Mouse (Mus musculus) forebrain, embryonic 15.5 days (tissue): ENCODE measurements around the gene Sort1. TPM values are rescaled to one million over a fixed set of nuclear protein-coding genes. Genes with fewer than 3 reads are reported as not detected.

Source experiments
- ATAC-seq: fragments of 200-750 bp; cut with Nextera tagmentation; replicated peaks from 2 replicates; pipeline ENCODE4 v1.8.0; 2017; ENCODE audit warnings: mild to moderate bottlenecking, moderate TSS enrichment, moderate library complexity
- H3K27ac ChIP-seq: fragments of 300-500 bp; sonication (generic); replicated peaks from 2 replicates; pipeline ENCODE4 v1.5.1; 2015; ENCODE audit warnings: mild to moderate bottlenecking, inconsistent platforms
- H3K27me3 ChIP-seq: fragments of 300-500 bp; sonication (generic); 2 replicates; pipeline ENCODE4 v1.6.1; 2015; ENCODE audit warnings: inconsistent platforms
- H3K36me3 ChIP-seq: fragments of 300-500 bp; sonication (generic); 2 replicates; pipeline ENCODE4 v1.6.1; 2015; ENCODE audit warnings: mild to moderate bottlenecking, inconsistent platforms
- H3K4me1 ChIP-seq: fragments of 300-500 bp; sonication (generic); 2 replicates; pipeline ENCODE4 v1.6.1; 2015; ENCODE audit warnings: inconsistent platforms
- H3K4me2 ChIP-seq: fragments of 300-500 bp; sonication (generic); replicated peaks from 2 replicates; pipeline ENCODE4 v1.6.1; 2015; ENCODE audit warnings: mild to moderate bottlenecking, inconsistent platforms
- H3K4me3 ChIP-seq: fragments of 300-500 bp; sonication (generic); 2 replicates; pipeline ENCODE4 v1.5.1; 2015; ENCODE audit warnings: mild to moderate bottlenecking, inconsistent platforms
- H3K9ac ChIP-seq: fragments of 300-500 bp; sonication (generic); replicated peaks from 2 replicates; pipeline ENCODE4 v1.6.1; 2015; ENCODE audit warnings: mild to moderate bottlenecking, inconsistent platforms
- H3K9me3 ChIP-seq: fragments of 300-500 bp; sonication (generic); 2 replicates; pipeline ENCODE4 v1.6.1; 2016; ENCODE audit warnings: inconsistent platforms
- WGBS: fragments of 180-500 bp; shearing (Covaris S2); methylation state at CpG from one replicate; pipeline ENCODE4 v1.1.7; 2015; ENCODE audit warnings: mixed read lengths; 5-methylcytosine and 5-hydroxymethylcytosine counted together
- polyA plus RNA-seq: library from polyadenylated mRNA; unstranded; fragments of >200 nt; fragmentation: Nextera tagmentation; extraction: Ambion mirVana; gene quantifications from 2 replicates; pipeline ENCODE4 v1.2.1, GENCODE M21; 2015

Gene Sort1
- polyA plus RNA-seq, 1 experiment from 2014 or later, result 25.7 TPM

DNA sequence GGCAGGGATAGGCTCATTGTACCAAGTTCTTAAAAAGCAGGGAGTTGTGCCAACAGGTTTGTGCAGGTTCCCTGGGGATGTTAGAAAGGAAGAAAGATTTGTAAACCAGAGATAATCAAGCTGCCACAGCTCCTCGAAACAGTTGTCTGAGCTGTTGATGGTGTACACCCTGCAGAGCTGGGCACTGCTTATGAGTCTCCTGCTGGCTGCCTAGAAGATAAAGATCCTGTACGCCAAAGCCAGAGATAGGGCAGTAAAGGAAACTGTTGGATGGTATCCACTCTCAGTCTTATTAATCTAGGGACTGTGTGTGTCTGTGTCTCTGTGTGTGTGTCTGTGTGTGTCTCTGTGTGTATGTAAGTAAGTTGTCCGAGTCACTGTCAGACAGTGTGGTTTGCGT lies 37.8 kb downstream of the Sort1 start:
- 73% methylated on average over 4 of the region's 4 CpGs for WGBS
- ATAC-seq, result no peak
- Histone ChIP-seq H3K9ac (no peak overlapping the region), H3K4me3 (no peak overlapping the region), H3K27me3 (no peaks in the 10 kb centered on the region), H3K9me3 (no peaks in the 10 kb centered on the region), H3K27ac (no peak overlapping the region), H3K36me3 (peaks cover 14% of the 10 kb centered on the region; the same call in 1 of the 2 replicates), H3K4me2 (no peak overlapping the region), H3K4me1 (peaks cover 32% of the 10 kb centered on the region)

DNA sequence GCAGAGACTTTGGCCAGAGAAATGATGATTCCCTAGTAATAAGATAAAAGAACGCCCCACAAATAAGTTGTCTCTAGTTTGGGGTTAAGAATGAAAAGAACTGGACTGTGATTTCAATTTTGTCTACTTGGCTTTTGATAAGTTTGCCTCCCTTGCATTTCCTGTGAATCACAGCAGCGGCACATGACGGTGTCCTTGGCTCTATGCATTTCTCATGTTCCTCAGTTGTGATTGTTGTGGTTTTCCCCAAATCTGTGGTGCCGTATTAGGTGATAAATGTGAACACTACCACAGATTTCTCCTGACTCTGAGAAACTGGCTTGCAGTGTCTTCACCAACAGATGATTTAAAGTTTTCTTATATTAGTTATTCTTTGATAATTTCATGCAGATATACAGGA lies 38.3 kb downstream of the Sort1 start:
- no peak overlapping the region for H3K27ac ChIP-seq
- no peak for ATAC-seq
- peaks cover 15% of the 10 kb centered on the region; the same call in 1 of the 2 replicates for H3K36me3 ChIP-seq
- H3K4me2 ChIP-seq, result no peak overlapping the region
- H3K27me3 ChIP-seq, result no peaks in the 10 kb centered on the region
- WGBS, result 80% methylated on average over 4 of the region's 4 CpGs
- H3K4me1 ChIP-seq, result peaks cover 37% of the 10 kb centered on the region
- no peak overlapping the region for H3K9ac ChIP-seq
- no peak overlapping the region for H3K4me3 ChIP-seq
- H3K9me3 ChIP-seq, result no peaks in the 10 kb centered on the region

DNA sequence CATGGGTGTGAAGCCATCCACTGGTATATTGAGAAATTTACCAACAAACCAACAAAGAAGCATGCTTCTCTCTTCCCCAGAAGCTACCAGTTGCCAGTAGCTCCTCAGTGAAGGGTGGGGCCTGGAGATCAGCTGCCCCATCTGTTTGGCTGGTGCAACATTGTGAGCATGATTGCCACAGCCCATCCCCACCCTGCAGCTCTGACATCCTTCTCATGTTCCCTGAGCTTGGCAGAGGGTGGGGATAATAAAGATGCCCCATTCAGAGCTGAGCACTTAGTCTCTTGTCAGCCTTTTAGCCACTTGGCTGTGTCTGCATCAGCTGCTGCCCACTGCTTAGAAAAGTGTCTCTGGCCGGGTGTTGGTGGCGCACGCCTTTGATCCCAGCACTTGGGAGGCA lies 39.1 kb downstream of the Sort1 start:
- ATAC-seq, result no peak

GRCm38 (mm10) chr3:108324837-108325236 lies 41.0 kb downstream of the Sort1 start:
- ATAC-seq, result no peak
- Histone ChIP-seq H3K4me2 (no peak overlapping the region), H3K4me1 (peaks cover 44% of the 10 kb centered on the region), H3K36me3 (peaks cover 23% of the 10 kb centered on the region; the same call in 1 of the 2 replicates), H3K27ac (peak overlapping the region; percentile 70), H3K9ac (no peak overlapping the region), H3K27me3 (no peaks in the 10 kb centered on the region), H3K9me3 (no peaks in the 10 kb centered on the region), H3K4me3 (no peak overlapping the region)
- 74% methylated on average over 4 of the region's 4 CpGs for WGBS

More for the DNA sequence above, 39.1 kb downstream of the Sort1 start:
- WGBS, result 87% methylated on average over 3 of the region's 3 CpGs
- no peaks in the 10 kb centered on the region for H3K27me3 ChIP-seq
- H3K4me2 ChIP-seq, result no peak overlapping the region
- H3K27ac ChIP-seq, result no peak overlapping the region
- no peak overlapping the region for H3K4me3 ChIP-seq
- H3K4me1 ChIP-seq, result peaks cover 45% of the 10 kb centered on the region
- no peaks in the 10 kb centered on the region for H3K9me3 ChIP-seq
- H3K36me3 ChIP-seq, result peaks cover 15% of the 10 kb centered on the region; the same call in 1 of the 2 replicates
- no peak overlapping the region for H3K9ac ChIP-seq

DNA sequence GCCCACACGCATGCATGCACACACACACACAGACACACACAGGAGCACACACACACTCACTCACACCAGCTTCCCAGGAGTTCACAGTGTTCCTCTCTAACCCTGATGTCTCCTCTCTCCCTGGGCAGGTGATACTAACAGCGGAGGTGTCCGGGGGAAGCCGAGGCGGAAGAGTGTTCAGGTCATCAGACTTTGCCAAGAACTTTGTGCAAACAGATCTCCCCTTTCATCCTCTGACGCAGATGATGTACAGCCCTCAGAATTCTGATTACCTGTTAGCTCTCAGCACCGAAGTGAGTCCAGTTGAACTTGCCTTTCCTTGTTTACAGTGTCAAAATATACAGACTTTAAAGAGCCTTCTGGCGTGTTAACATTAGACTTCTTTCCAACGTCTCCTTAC lies 41.6 kb downstream of the Sort1 start:
- Histone ChIP-seq H3K27ac (peak overlapping the region; percentile 70), H3K36me3 (peaks cover 28% of the 10 kb centered on the region; the same call in 1 of the 2 replicates), H3K4me3 (no peak overlapping the region), H3K4me1 (peaks cover 43% of the 10 kb centered on the region), H3K9ac (no peak overlapping the region), H3K9me3 (no peaks in the 10 kb centered on the region), H3K4me2 (no peak overlapping the region), H3K27me3 (no peaks in the 10 kb centered on the region)
- WGBS, result 88% methylated on average over 9 of the region's 9 CpGs
- no peak for ATAC-seq

DNA sequence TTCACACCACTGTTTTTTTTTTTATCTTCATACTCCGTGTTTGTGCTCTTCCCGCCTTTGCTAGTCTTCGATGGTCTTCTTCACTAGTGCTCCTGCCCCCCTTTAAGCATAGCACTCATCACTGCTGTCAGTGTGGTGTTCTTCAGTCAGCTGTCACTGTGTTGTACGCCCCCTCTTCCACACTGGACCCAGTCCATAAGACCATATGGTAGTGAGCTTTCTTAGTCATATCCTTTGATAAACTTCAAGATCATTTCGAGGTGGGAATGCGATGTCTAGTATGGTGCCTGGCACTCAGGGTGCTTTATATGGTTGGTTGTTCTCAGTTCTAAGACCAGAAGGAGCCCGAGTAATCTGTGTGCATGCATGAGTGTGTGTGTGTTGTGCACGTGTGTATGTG lies 43.4 kb downstream of the Sort1 start:
- H3K9ac ChIP-seq, result no peak overlapping the region
- H3K36me3 ChIP-seq, result peaks cover 40% of the 10 kb centered on the region
- H3K27me3 ChIP-seq, result no peaks in the 10 kb centered on the region
- ATAC-seq, result peak; percentile 65
- peak overlapping the region; percentile 91 for H3K27ac ChIP-seq
- no peak overlapping the region for H3K4me2 ChIP-seq
- H3K4me3 ChIP-seq, result no peak overlapping the region
- 66% methylated on average over 8 of the region's 8 CpGs for WGBS
- no peaks in the 10 kb centered on the region for H3K9me3 ChIP-seq
- peaks cover 34% of the 10 kb centered on the region for H3K4me1 ChIP-seq

DNA sequence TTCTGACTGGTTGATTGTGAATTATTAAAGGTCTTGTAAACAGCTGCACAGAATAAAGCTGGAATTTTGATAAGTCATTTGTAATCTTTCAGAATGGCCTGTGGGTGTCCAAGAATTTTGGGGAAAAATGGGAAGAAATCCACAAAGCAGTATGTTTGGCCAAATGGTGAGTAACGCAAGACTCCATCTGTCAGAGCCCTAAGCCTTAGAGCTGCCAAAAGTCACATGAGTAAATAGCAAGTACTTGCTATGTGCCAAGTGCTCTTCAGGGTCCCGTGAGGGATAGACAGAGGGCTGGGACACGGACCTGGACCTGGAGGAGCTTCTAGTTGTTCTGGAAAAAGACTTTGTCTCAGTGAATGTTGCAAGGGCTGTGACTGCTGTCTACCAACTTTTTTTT lies 44.0 kb downstream of the Sort1 start:
- H3K4me1 ChIP-seq, result peaks cover 34% of the 10 kb centered on the region
- 55% methylated on average over 3 of the region's 3 CpGs for WGBS
- H3K27ac ChIP-seq, result peak overlapping the region; percentile 91
- ATAC-seq, result peak; percentile 62
- no peak overlapping the region for H3K4me3 ChIP-seq
- 0 out of 2 replicates have a peak overlapping the region, but pooled peaks have one; percentile 8 for H3K9ac ChIP-seq
- no peak overlapping the region for H3K4me2 ChIP-seq
- H3K9me3 ChIP-seq, result no peaks in the 10 kb centered on the region
- no peaks in the 10 kb centered on the region for H3K27me3 ChIP-seq
- peaks cover 47% of the 10 kb centered on the region for H3K36me3 ChIP-seq

DNA sequence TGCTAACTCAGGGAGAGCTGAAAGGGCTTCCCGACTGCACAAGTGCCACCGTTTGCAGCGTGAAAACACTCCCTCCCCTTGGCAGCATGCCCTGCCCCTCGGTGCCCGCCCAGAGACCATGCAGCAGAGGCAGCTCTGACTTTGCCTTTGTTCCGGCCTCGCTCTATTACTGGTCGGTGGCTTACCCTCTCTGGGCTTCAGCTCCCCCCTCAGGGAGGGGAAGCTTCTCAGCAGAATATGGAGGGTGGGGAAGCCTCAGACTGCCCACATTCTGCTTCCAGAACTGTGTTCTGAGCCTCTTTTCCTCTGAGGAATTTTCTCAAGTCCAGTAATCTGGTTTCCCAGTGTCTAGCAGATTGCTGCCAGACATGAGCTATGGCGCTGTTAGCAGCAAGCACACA lies 44.6 kb downstream of the Sort1 start:
- peaks cover 50% of the 10 kb centered on the region for H3K36me3 ChIP-seq
- no peaks in the 10 kb centered on the region for H3K9me3 ChIP-seq
- peak overlapping the region; percentile 91 for H3K27ac ChIP-seq
- H3K4me1 ChIP-seq, result peaks cover 34% of the 10 kb centered on the region
- WGBS, result 23% methylated on average over 9 of the region's 9 CpGs
- no peaks in the 10 kb centered on the region for H3K27me3 ChIP-seq
- peak; percentile 81 for ATAC-seq
- H3K4me2 ChIP-seq, result no peak overlapping the region
- H3K4me3 ChIP-seq, result no peak overlapping the region
- 0 out of 2 replicates have a peak overlapping the region, but pooled peaks have one; percentile 8 for H3K9ac ChIP-seq

DNA sequence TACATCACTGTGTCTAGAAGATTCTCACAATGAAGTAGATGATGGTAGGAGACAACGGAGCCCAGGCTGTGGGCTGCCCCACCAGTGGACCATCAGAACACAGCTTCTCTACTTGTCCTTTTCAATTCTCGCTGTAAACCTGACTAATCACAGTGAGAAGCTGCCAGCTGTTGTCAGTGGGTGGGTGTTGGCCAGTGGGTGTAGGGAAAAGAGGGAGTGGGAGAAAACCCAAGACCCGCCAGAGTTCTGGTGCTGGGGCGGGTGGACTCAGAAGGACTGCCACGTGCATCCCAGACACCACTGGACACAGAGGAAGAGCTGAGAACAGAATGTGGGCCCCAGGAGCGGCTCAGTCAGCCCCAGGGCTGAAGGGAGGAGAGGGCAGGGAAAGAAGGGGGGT lies 46.9 kb downstream of the Sort1 start:
- Histone ChIP-seq H3K27me3 (no peaks in the 10 kb centered on the region), H3K4me3 (no peak overlapping the region), H3K9me3 (no peaks in the 10 kb centered on the region), H3K9ac (no peak overlapping the region), H3K4me1 (peaks cover 27% of the 10 kb centered on the region), H3K4me2 (no peak overlapping the region), H3K27ac (no peak overlapping the region), H3K36me3 (peaks cover 64% of the 10 kb centered on the region)
- WGBS, result 97% methylated on average over 6 of the region's 6 CpGs
- ATAC-seq, result no peak

GRCm38 (mm10) chr3:108336878-108337277 lies 53.0 kb downstream of the Sort1 start:
- Histone ChIP-seq H3K27me3 (no peaks in the 10 kb centered on the region), H3K9me3 (no peaks in the 10 kb centered on the region), H3K4me1 (no peaks in the 10 kb centered on the region), H3K9ac (no peak overlapping the region), H3K4me2 (no peak overlapping the region), H3K27ac (no peak overlapping the region), H3K36me3 (peaks cover 89% of the 10 kb centered on the region), H3K4me3 (no peak overlapping the region)
- ATAC-seq, result no peak
- 92% methylated on average over 5 of the region's 5 CpGs for WGBS

- no peak for ATAC-seq
- H3K9ac ChIP-seq, result no peak overlapping the region
Measured at GRCm38 (mm10) chr3:108341040-108341439, 57.2 kb downstream of the Sort1 start.

DNA sequence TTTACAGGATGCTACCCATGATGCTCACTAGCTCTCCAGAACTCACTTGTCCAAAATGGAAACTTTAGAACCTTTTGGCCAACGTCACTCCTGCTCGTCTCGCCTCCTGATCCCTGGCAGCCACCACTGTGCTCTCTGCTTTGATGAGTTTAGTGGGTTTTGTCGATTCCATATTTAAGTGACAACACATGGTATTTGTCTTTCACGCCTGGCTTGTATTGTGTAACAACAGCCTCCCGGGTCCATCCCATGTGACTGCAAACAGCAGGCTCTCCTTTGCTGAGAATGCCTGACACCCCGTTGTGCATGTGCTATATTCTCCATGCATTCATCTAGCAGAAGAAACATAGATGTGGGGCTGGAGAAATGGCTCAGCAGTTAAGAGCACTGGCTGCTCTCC lies 58.3 kb downstream of the Sort1 start:
- H3K27me3 ChIP-seq, result no peaks in the 10 kb centered on the region
- 79% methylated on average over 7 of the region's 7 CpGs for WGBS
- no peak overlapping the region for H3K9ac ChIP-seq
- H3K4me3 ChIP-seq, result no peak overlapping the region
- no peak overlapping the region for H3K4me2 ChIP-seq
- no peak overlapping the region for H3K27ac ChIP-seq
- no peaks in the 10 kb centered on the region for H3K9me3 ChIP-seq
- no peaks in the 10 kb centered on the region for H3K4me1 ChIP-seq
- ATAC-seq, result no peak
- H3K36me3 ChIP-seq, result peaks cover 95% of the 10 kb centered on the region

More at GRCm38 (mm10) chr3:108341040-108341439, 57.2 kb downstream of the Sort1 start:
- no peaks in the 10 kb centered on the region for H3K9me3 ChIP-seq
- no peaks in the 10 kb centered on the region for H3K4me1 ChIP-seq
- no peak overlapping the region for H3K4me2 ChIP-seq
- H3K36me3 ChIP-seq, result peaks cover 90% of the 10 kb centered on the region
- 93% methylated on average over 2 of the region's 2 CpGs for WGBS
- no peak overlapping the region for H3K27ac ChIP-seq
- no peaks in the 10 kb centered on the region for H3K27me3 ChIP-seq
- no peak overlapping the region for H3K4me3 ChIP-seq

DNA sequence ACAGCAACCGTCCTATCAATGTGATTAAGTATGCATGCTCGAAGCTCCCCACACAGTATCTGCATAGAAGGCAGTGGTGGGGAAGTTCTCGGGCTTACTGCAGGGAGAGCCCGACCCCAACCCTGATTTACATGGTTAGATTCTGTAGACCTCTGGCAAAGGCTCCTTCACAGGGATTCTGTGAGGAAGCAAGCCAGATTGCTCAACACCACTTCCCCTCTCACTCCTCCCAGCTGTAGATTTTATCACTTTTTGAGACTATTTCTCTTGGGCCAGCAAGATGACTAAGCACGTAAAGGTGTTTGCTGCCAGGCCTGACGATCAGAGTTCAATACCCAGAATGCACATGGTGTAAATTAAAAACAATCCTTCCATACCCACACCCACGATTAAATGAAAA lies 62.0 kb downstream of the Sort1 start:
- no peak for ATAC-seq
- no peak overlapping the region for H3K4me2 ChIP-seq
- peaks cover 96% of the 10 kb centered on the region for H3K36me3 ChIP-seq
- no peak overlapping the region for H3K4me3 ChIP-seq
- no peak overlapping the region for H3K27ac ChIP-seq
- H3K4me1 ChIP-seq, result no peaks in the 10 kb centered on the region
- H3K9me3 ChIP-seq, result no peaks in the 10 kb centered on the region
- H3K27me3 ChIP-seq, result no peaks in the 10 kb centered on the region
- 92% methylated on average over 7 of the region's 7 CpGs for WGBS
- H3K9ac ChIP-seq, result no peak overlapping the region
